Comparison of ENCODE assay signal across 8 mouse cellular contexts in genomic region chr5:76975736-76976135, GRCm38 (mm10). TPM values are rescaled to one million over a fixed set of nuclear protein-coding genes. Genes with fewer than 3 reads are reported as not detected.
A peak's percentile ranks its signal among the peaks of the same experiment; 100 is the strongest.
DNase-seq lines count a peak whose midpoint lies in the region; ATAC-seq lines count a peak whose summit lies in the region.

No protein-coding gene starts in this region.

- 71% methylated on average over 8 of the region's 8 CpGs for WGBS in lung, embryonic 16.5 days
- WGBS in limb, embryonic 12.5 days, result 76% methylated on average over 8 of the region's 8 CpGs
- WGBS in stomach, embryonic 16.5 days, result 81% methylated on average over 8 of the region's 8 CpGs

- no peaks in the 10 kb centered on the region for H3K27me3 ChIP-seq in lung, embryonic 16.5 days (ENCODE audit: control insufficient read depth, insufficient read depth, low read depth, low read length)
- H3K27me3 ChIP-seq in limb, embryonic 12.5 days, result no peaks in the 10 kb centered on the region
- no peaks in the 10 kb centered on the region for H3K27me3 ChIP-seq in stomach, embryonic 16.5 days (ENCODE audit: control insufficient read depth, insufficient read depth, low read length)

- H3K4me2 ChIP-seq in lung, embryonic 16.5 days (ENCODE audit: low read depth, low read length), result peak overlapping the region; percentile 74
- H3K4me2 ChIP-seq in limb, embryonic 12.5 days, result peak overlapping the region; percentile 88
- peak overlapping the region; percentile 95 for H3K4me2 ChIP-seq in stomach, embryonic 16.5 days (ENCODE audit: low read depth, low read length)

- H3K9ac ChIP-seq in lung, embryonic 16.5 days (ENCODE audit: low read length), result no peak overlapping the region; the same call in 1 of the 2 replicates
- H3K9ac ChIP-seq in limb, embryonic 12.5 days (replicated peaks), result no peak overlapping the region
- H3K9ac ChIP-seq in stomach, embryonic 16.5 days (ENCODE audit: low read length), result peak overlapping the region; percentile 88

- no peak overlapping the region for H3K27ac ChIP-seq in lung, embryonic 16.5 days (ENCODE audit: low read length)
- no peak overlapping the region for H3K27ac ChIP-seq in limb, embryonic 12.5 days
- H3K27ac ChIP-seq in stomach, embryonic 16.5 days (ENCODE audit: low read length), result no peak overlapping the region

- peaks cover 15% of the 10 kb centered on the region for H3K36me3 ChIP-seq in lung, embryonic 16.5 days (ENCODE audit: control insufficient read depth, insufficient read depth, low read length)
- H3K36me3 ChIP-seq in limb, embryonic 12.5 days, result peaks cover 45% of the 10 kb centered on the region
- peaks cover 15% of the 10 kb centered on the region; the same call in 1 of the 2 replicates for H3K36me3 ChIP-seq in stomach, embryonic 16.5 days (ENCODE audit: control insufficient read depth, insufficient read depth, low read length)

- H3K4me1 ChIP-seq in lung, embryonic 16.5 days (replicated peaks; ENCODE audit: control insufficient read depth, insufficient read depth, low read length), result peaks cover 10% of the 10 kb centered on the region
- peaks cover 13% of the 10 kb centered on the region for H3K4me1 ChIP-seq in limb, embryonic 12.5 days (replicated peaks)
- H3K4me1 ChIP-seq in stomach, embryonic 16.5 days (ENCODE audit: control insufficient read depth, insufficient read depth, low read length), result peaks cover 8% of the 10 kb centered on the region

- H3K4me3 ChIP-seq in lung, embryonic 16.5 days (ENCODE audit: low read length), result peak overlapping the region; percentile 98
- peak overlapping the region; percentile 86 for H3K4me3 ChIP-seq in limb, embryonic 12.5 days (replicated peaks)
- H3K4me3 ChIP-seq in stomach, embryonic 16.5 days (replicated peaks; ENCODE audit: low read length), result peak overlapping the region; percentile 81

- peak; percentile 63 for DNase-seq in adrenal gland, postnatal 14 days
- no peak for DNase-seq in adrenal gland, adult 2 months
- DNase-seq in lung, postnatal 25 days (ENCODE audit: low spot score), result no peak
- DNase-seq in gastrocnemius, postnatal 4 days (ENCODE audit: low spot score in 2 of 2), result no peak

- no peak for ATAC-seq in lung, embryonic 16.5 days (ENCODE audit: low read depth)
- no peak for ATAC-seq in limb, embryonic 12.5 days (ENCODE audit: insufficient number of reproducible peaks, insufficient read depth, low FRiP score, low TSS enrichment, low read depth)
- ATAC-seq in stomach, embryonic 16.5 days (ENCODE audit: insufficient read depth, low FRiP score), result no peak
- no peak for ATAC-seq in activated CD4-positive, CD25-positive, alpha-beta regulatory T cell, adult 4 months

- no peaks in the 10 kb centered on the region for H3K9me3 ChIP-seq in lung, embryonic 16.5 days (ENCODE audit: control insufficient read depth, low read length)
- no peaks in the 10 kb centered on the region for H3K9me3 ChIP-seq in limb, embryonic 12.5 days
- H3K9me3 ChIP-seq in stomach, embryonic 16.5 days (replicated peaks; ENCODE audit: control insufficient read depth, low read length), result no peaks in the 10 kb centered on the region

RNA-seq across cellular contexts. Expression of gene Srp72, which starts 1.3 kb away (rescaled TPM):
- total RNA-seq in adrenal gland, postnatal 14 days (2021), result 125 and 148 TPM in 2 replicates
- 100 to 1,000 TPM; 139 to 145 TPM for total RNA-seq in adrenal gland, adult 2 months (2021)
- polyA plus RNA-seq in adrenal gland, adult 2 months (2012; rRNA removed), result 7.6 and 10.0 TPM in 2 replicates
- 92.2 and 98.1 TPM in 2 replicates for polyA plus RNA-seq in lung, embryonic 16.5 days (2015; fragmentation: Nextera tagmentation; extraction: Ambion mirVana)
- 88.1 and 88.5 TPM in 2 replicates for polyA plus RNA-seq in limb, embryonic 12.5 days (2016; fragmentation: Nextera tagmentation; extraction: Ambion mirVana)
- 89.3 and 89.4 TPM in 2 replicates for polyA plus RNA-seq in stomach, embryonic 16.5 days (2015; fragmentation: Nextera tagmentation; extraction: Ambion mirVana)
- total RNA-seq in gastrocnemius, postnatal 4 days (2021), result 10 to 100 TPM; 84.2 to 86.6 TPM
- polyA plus RNA-seq in activated CD4-positive, CD25-positive, alpha-beta regulatory T cell, adult 4 months (2017; shearing (Covaris generic)), result 100 to 1,000 TPM; 123 to 144 TPM

RNA-seq across cellular contexts. Expression of gene Ppat, which starts 24.4 kb away (rescaled TPM):
- total RNA-seq in adrenal gland, postnatal 14 days (2021), result 21.6 and 25.2 TPM in 2 replicates
- total RNA-seq in adrenal gland, adult 2 months (2021), result 10 to 100 TPM; 13.8 to 18.4 TPM
- 2.2 TPM in 2 replicates for polyA plus RNA-seq in adrenal gland, adult 2 months (2012; rRNA removed)
- polyA plus RNA-seq in lung, embryonic 16.5 days (2015; fragmentation: Nextera tagmentation; extraction: Ambion mirVana), result 31.5 and 32.7 TPM in 2 replicates
- polyA plus RNA-seq in limb, embryonic 12.5 days (2016; fragmentation: Nextera tagmentation; extraction: Ambion mirVana), result 34.6 and 36.0 TPM in 2 replicates
- polyA plus RNA-seq in stomach, embryonic 16.5 days (2015; fragmentation: Nextera tagmentation; extraction: Ambion mirVana), result 21.7 and 26.2 TPM in 2 replicates
- total RNA-seq in gastrocnemius, postnatal 4 days (2021), result 10 to 100 TPM; 35.6 to 39.2 TPM
- 10 to 100 TPM; 27.9 to 35.6 TPM for polyA plus RNA-seq in activated CD4-positive, CD25-positive, alpha-beta regulatory T cell, adult 4 months (2017; shearing (Covaris generic))

RNA-seq across cellular contexts. Expression of gene Paics, which starts 24.6 kb away (rescaled TPM):
- 205 and 214 TPM in 2 replicates for total RNA-seq in adrenal gland, postnatal 14 days (2021)
- total RNA-seq in adrenal gland, adult 2 months (2021), result 100 to 1,000 TPM; 173 to 196 TPM
- polyA plus RNA-seq in adrenal gland, adult 2 months (2012; rRNA removed), result 37.4 and 72.8 TPM in 2 replicates
- 282 and 292 TPM in 2 replicates for polyA plus RNA-seq in lung, embryonic 16.5 days (2015; fragmentation: Nextera tagmentation; extraction: Ambion mirVana)
- polyA plus RNA-seq in limb, embryonic 12.5 days (2016; fragmentation: Nextera tagmentation; extraction: Ambion mirVana), result 392 and 396 TPM in 2 replicates
- 210 and 211 TPM in 2 replicates for polyA plus RNA-seq in stomach, embryonic 16.5 days (2015; fragmentation: Nextera tagmentation; extraction: Ambion mirVana)
- total RNA-seq in gastrocnemius, postnatal 4 days (2021), result 100 to 1,000 TPM; 150 to 154 TPM
- 100 to 1,000 TPM; 185 to 199 TPM for polyA plus RNA-seq in activated CD4-positive, CD25-positive, alpha-beta regulatory T cell, adult 4 months (2017; shearing (Covaris generic))

RNA-seq across cellular contexts. Expression of gene Arl9, which starts 28.1 kb away (rescaled TPM):
- not detected in 2 replicates for total RNA-seq in adrenal gland, postnatal 14 days (2021)
- total RNA-seq in adrenal gland, adult 2 months (2021), result not detected
- polyA plus RNA-seq in adrenal gland, adult 2 months (2012; rRNA removed), result not detected in 2 replicates
- 0.60 and 0.74 TPM in 2 replicates for polyA plus RNA-seq in lung, embryonic 16.5 days (2015; fragmentation: Nextera tagmentation; extraction: Ambion mirVana)
- polyA plus RNA-seq in limb, embryonic 12.5 days (2016; fragmentation: Nextera tagmentation; extraction: Ambion mirVana), result not detected in 2 replicates
- 0.27 TPM in 1 of 2 replicates, not detected in the other for polyA plus RNA-seq in stomach, embryonic 16.5 days (2015; fragmentation: Nextera tagmentation; extraction: Ambion mirVana)
- not detected for total RNA-seq in gastrocnemius, postnatal 4 days (2021)
- polyA plus RNA-seq in activated CD4-positive, CD25-positive, alpha-beta regulatory T cell, adult 4 months (2017; shearing (Covaris generic)), result not detected

RNA-seq across cellular contexts. Expression of gene Thegl, which starts 40.1 kb away (rescaled TPM):
- not detected in 2 replicates for total RNA-seq in adrenal gland, postnatal 14 days (2021)
- total RNA-seq in adrenal gland, adult 2 months (2021), result not detected
- not detected in 2 replicates for polyA plus RNA-seq in adrenal gland, adult 2 months (2012; rRNA removed)
- 1.4 and 1.7 TPM in 2 replicates for polyA plus RNA-seq in lung, embryonic 16.5 days (2015; fragmentation: Nextera tagmentation; extraction: Ambion mirVana)
- polyA plus RNA-seq in limb, embryonic 12.5 days (2016; fragmentation: Nextera tagmentation; extraction: Ambion mirVana), result not detected in 2 replicates
- 0.08 TPM in 1 of 2 replicates, not detected in the other for polyA plus RNA-seq in stomach, embryonic 16.5 days (2015; fragmentation: Nextera tagmentation; extraction: Ambion mirVana)
- total RNA-seq in gastrocnemius, postnatal 4 days (2021), result not detected
- not detected for polyA plus RNA-seq in activated CD4-positive, CD25-positive, alpha-beta regulatory T cell, adult 4 months (2017; shearing (Covaris generic))
